Mouse (Mus musculus) limb, embryonic 13.5 days (tissue): ENCODE results near the gene Zfp518a. TPM values are rescaled to one million over a fixed set of nuclear protein-coding genes. Genes with fewer than 3 reads are reported as not detected.
A peak's percentile ranks its signal among the peaks of the same experiment; 100 is the strongest.

Experiments used
- ATAC-seq: fragments of 200-750 bp; cut with Nextera tagmentation; 2 replicates; pipeline ENCODE4 v1.8.0; 2017; ENCODE audit warnings: low read depth, moderate number of reproducible peaks, moderate TSS enrichment; ENCODE audit not compliant: low FRiP score
- H3K27ac ChIP-seq: fragments of 300-500 bp; sonication (generic); 2 replicates; pipeline ENCODE4 v1.5.1; 2015; ENCODE audit warnings: inconsistent platforms, mild to moderate bottlenecking, moderate library complexity
- H3K27me3 ChIP-seq: fragments of 300-500 bp; sonication (generic); 2 replicates; pipeline ENCODE4 v1.6.1; 2015; ENCODE audit warnings: mild to moderate bottlenecking, inconsistent platforms
- H3K36me3 ChIP-seq: fragments of 300-500 bp; sonication (generic); 2 replicates; pipeline ENCODE4 v1.6.1; 2015; ENCODE audit warnings: inconsistent platforms, mild to moderate bottlenecking, moderate library complexity
- H3K4me1 ChIP-seq: fragments of 300-500 bp; sonication (generic); 2 replicates; pipeline ENCODE4 v1.6.1; 2015; ENCODE audit warnings: inconsistent platforms
- H3K4me2 ChIP-seq: fragments of 300-500 bp; sonication (generic); replicated peaks from 2 replicates; pipeline ENCODE4 v1.6.1; 2015; ENCODE audit warnings: inconsistent platforms, mild to moderate bottlenecking, moderate library complexity
- H3K4me3 ChIP-seq: fragments of 300-500 bp; sonication (generic); 2 replicates; pipeline ENCODE4 v1.5.1; 2015; ENCODE audit warnings: moderate library complexity, mild to moderate bottlenecking, inconsistent platforms
- H3K9ac ChIP-seq: fragments of 300-500 bp; sonication (generic); 2 replicates; pipeline ENCODE4 v1.6.1; 2015; ENCODE audit warnings: mild to moderate bottlenecking, inconsistent platforms
- H3K9me3 ChIP-seq: fragments of 300-500 bp; sonication (generic); 2 replicates; pipeline ENCODE4 v1.6.1; 2016; ENCODE audit warnings: inconsistent platforms
- WGBS: fragments of 180-500 bp; shearing (Covaris S2); methylation state at CpG from one replicate; pipeline ENCODE4 v1.1.7; 2015; 5-methylcytosine and 5-hydroxymethylcytosine counted together
- polyA plus RNA-seq: library from polyadenylated mRNA; unstranded; fragments of >200 nt; fragmentation: Nextera tagmentation; extraction: Ambion mirVana; gene quantifications from 2 replicates; pipeline ENCODE4 v1.2.1, GENCODE M21; 2015

The Zfp518a gene
- polyA plus RNA-seq, 1 experiment from 2014 or later, result 9.9 TPM

DNA sequence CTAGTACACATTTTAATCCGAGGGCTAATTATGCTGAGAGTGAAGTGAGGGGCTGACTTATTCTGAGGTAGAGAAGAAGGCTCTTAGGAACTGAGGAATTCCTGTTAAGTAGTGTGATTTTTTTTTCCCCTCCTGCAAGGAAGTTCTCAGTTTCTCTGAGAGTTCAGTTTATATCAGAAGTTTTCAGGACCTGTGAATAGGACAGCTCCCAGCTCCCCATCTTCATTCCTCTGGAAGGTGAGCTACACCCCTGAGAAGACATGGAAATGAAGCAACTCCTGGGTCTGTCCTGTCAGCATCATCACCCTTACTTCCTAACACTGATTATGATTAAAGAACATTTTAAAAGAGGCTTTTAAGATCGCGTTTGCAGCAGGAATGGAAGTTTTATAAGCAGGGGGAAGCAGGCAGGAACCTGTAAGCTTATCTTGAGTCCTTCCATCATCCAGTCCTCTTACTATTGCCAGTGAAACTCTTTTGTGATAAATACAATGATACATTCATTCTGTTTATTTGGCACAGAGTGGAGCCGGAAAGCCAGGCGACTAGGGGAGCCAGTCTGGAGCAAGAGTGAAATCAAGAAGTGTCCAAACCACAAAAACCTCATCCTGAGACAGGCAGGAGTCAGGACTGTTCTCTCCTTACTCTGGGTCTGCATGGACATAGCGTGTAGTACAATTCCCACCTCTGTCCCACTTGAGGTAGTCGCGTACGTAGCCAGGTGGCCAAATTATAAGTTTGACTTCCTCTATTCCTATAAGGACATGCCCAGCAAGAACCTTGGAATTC lies 37.3 kb downstream of the Zfp518a start:
- Histone ChIP-seq H3K27ac (no peak overlapping the region), H3K4me3 (no peak overlapping the region), H3K4me1 (no peaks in the 10 kb centered on the region), H3K27me3 (no peaks in the 10 kb centered on the region), H3K9me3 (no peaks in the 10 kb centered on the region), H3K36me3 (no peaks in the 10 kb centered on the region), H3K9ac (no peak overlapping the region), H3K4me2 (no peak overlapping the region)
- 64% methylated on average over 9 of the region's 9 CpGs for WGBS
- ATAC-seq, result no peak

GRCm38 (mm10) chr19:40935376-40935775 lies 40.9 kb downstream of the Zfp518a start:
- H3K27ac ChIP-seq, result no peak overlapping the region
- peaks cover 3% of the 10 kb centered on the region; the same call in 1 of the 2 replicates for H3K9me3 ChIP-seq
- no peaks in the 10 kb centered on the region for H3K27me3 ChIP-seq
- H3K4me3 ChIP-seq, result no peak overlapping the region
- no peak overlapping the region for H3K4me2 ChIP-seq
- no peaks in the 10 kb centered on the region for H3K4me1 ChIP-seq
- ATAC-seq, result no peak
- no peak overlapping the region for H3K9ac ChIP-seq
- WGBS, result 40% methylated on average over 8 of the region's 8 CpGs
- H3K36me3 ChIP-seq, result no peaks in the 10 kb centered on the region

GRCm38 (mm10) chr19:40936038-40936437 lies 41.5 kb downstream of the Zfp518a start:
- WGBS, result 65% methylated on average over 5 of the region's 5 CpGs

GRCm38 (mm10) chr19:40943552-40943951 lies 49.0 kb downstream of the Zfp518a start:
- H3K9me3 ChIP-seq, result peaks cover 3% of the 10 kb centered on the region; the same call in 1 of the 2 replicates
- H3K4me2 ChIP-seq, result no peak overlapping the region
- no peak for ATAC-seq
- 91% methylated on average over 7 of the region's 7 CpGs for WGBS
- H3K27ac ChIP-seq, result no peak overlapping the region
- H3K27me3 ChIP-seq, result no peaks in the 10 kb centered on the region
- no peak overlapping the region for H3K4me3 ChIP-seq
- H3K9ac ChIP-seq, result no peak overlapping the region
- H3K36me3 ChIP-seq, result no peaks in the 10 kb centered on the region
- no peaks in the 10 kb centered on the region for H3K4me1 ChIP-seq

More at GRCm38 (mm10) chr19:40936038-40936437, 41.5 kb downstream of the Zfp518a start:
- no peak overlapping the region for H3K4me2 ChIP-seq
- H3K9me3 ChIP-seq, result peaks cover 3% of the 10 kb centered on the region; the same call in 1 of the 2 replicates
- no peaks in the 10 kb centered on the region for H3K4me1 ChIP-seq
- H3K36me3 ChIP-seq, result no peaks in the 10 kb centered on the region
- no peak overlapping the region for H3K4me3 ChIP-seq
- no peaks in the 10 kb centered on the region for H3K27me3 ChIP-seq
- ATAC-seq, result no peak
- no peak overlapping the region for H3K9ac ChIP-seq
- H3K27ac ChIP-seq, result no peak overlapping the region

- Histone ChIP-seq H3K27ac (no peak overlapping the region), H3K4me1 (no peaks in the 10 kb centered on the region), H3K4me3 (no peak overlapping the region), H3K27me3 (no peaks in the 10 kb centered on the region), H3K36me3 (no peaks in the 10 kb centered on the region), H3K9ac (no peak overlapping the region), H3K4me2 (no peak overlapping the region), H3K9me3 (no peaks in the 10 kb centered on the region)
- ATAC-seq, result no peak
- WGBS, result 79% methylated on average over 4 of the region's 4 CpGs
These were observed 52.6 kb downstream of the Zfp518a start for GRCm38 (mm10) chr19:40946937-40947577.

GRCm38 (mm10) chr19:40958981-40959380 lies 64.5 kb downstream of the Zfp518a start:
- H3K4me2 ChIP-seq, result no peak overlapping the region
- H3K27me3 ChIP-seq, result no peaks in the 10 kb centered on the region
- H3K9me3 ChIP-seq, result no peaks in the 10 kb centered on the region
- H3K27ac ChIP-seq, result no peak overlapping the region
- no peaks in the 10 kb centered on the region for H3K36me3 ChIP-seq
- WGBS, result 38% methylated on average over 1 of the region's 1 CpGs
- no peak overlapping the region for H3K4me3 ChIP-seq
- no peak overlapping the region for H3K9ac ChIP-seq
- H3K4me1 ChIP-seq, result no peaks in the 10 kb centered on the region
- ATAC-seq, result no peak

DNA sequence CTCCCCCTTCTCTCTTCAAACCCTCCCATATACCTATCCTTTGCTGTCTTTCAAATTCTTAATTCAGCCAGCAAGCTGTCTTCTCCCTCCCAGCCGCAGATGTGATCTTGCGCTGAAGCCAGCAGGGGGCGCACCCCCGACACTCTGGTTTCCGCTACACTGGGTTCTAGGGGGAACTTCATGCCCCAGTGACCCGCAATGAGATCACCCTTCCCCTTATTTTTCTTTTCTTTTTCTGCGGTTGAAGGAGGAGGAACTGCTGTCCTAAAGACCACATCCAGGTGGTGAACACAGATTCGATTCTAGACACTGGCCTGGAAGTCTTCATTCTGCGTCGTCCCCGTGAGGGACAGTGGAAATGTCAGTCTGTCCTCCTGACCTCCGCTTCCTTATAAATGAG lies 68.5 kb downstream of the Zfp518a start:
- Histone ChIP-seq H3K4me1 (no peaks in the 10 kb centered on the region), H3K9ac (no peak overlapping the region), H3K4me3 (no peak overlapping the region), H3K9me3 (no peaks in the 10 kb centered on the region), H3K4me2 (no peak overlapping the region), H3K36me3 (no peaks in the 10 kb centered on the region), H3K27me3 (no peaks in the 10 kb centered on the region), H3K27ac (no peak overlapping the region)
- ATAC-seq, result no peak
- WGBS, result 48% methylated on average over 12 of the region's 12 CpGs

DNA sequence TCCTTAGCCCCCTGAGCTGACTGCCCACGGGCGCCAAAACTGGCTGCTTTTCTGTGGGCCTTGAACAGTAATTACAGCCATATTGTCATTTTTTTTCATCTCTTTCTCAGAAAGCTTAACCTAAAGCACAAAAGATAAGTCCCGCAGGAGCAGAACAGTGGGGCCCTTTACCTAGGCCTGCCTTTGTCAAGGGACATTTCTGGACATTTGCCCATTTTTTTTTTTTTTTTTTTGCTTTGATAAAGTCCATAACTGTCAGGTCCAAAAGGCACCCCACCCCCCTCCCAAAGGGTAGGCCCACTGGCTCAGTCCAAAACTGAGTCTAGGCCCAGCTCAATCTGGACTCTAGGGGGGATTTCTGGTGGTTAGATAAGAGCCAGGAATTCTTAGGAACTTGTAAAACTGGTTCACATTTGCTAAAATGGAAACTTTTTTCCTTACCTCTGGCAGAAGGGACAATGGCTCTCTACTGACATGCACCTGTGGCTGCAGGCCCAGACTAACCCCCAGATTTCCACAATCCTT lies 69.9 kb downstream of the Zfp518a start:
- Histone ChIP-seq H3K27ac (no peak overlapping the region), H3K9me3 (no peaks in the 10 kb centered on the region), H3K4me1 (no peaks in the 10 kb centered on the region), H3K36me3 (no peaks in the 10 kb centered on the region), H3K4me2 (no peak overlapping the region), H3K4me3 (no peak overlapping the region), H3K9ac (no peak overlapping the region), H3K27me3 (no peaks in the 10 kb centered on the region)
- WGBS, result 72% methylated on average over 3 of the region's 3 CpGs
- 0 out of 2 replicates have a peak, but pooled peaks have one; percentile 32 for ATAC-seq

GRCm38 (mm10) chr19:40964936-40965850 lies 70.7 kb downstream of the Zfp518a start:
- no peak overlapping the region for H3K27ac ChIP-seq
- H3K4me1 ChIP-seq, result no peaks in the 10 kb centered on the region
- 72% methylated on average over 6 of the region's 6 CpGs for WGBS

More at GRCm38 (mm10) chr19:40964936-40965850, 70.7 kb downstream of the Zfp518a start:
- ATAC-seq, result no peak
- Histone ChIP-seq H3K9me3 (no peaks in the 10 kb centered on the region), H3K36me3 (no peaks in the 10 kb centered on the region), H3K4me2 (no peak overlapping the region), H3K9ac (no peak overlapping the region), H3K4me3 (no peak overlapping the region), H3K27me3 (no peaks in the 10 kb centered on the region)
